Mouse (Mus musculus) cerebellum, adult 2 months (tissue): ENCODE measurements around the gene Ankmy1.

Source experiments
- CTCF ChIP-seq: fragments of 200-500 bp; IDR thresholded peaks from 2 replicates; pipeline ENCODE4 v1.5.1; 2011; ENCODE audit warnings: low read depth, mild to moderate bottlenecking, control low read depth, low read length, moderate library complexity, borderline replicate concordance; ENCODE audit not compliant: insufficient read depth
- POLR2A ChIP-seq: fragments of 200-500 bp; IDR thresholded peaks from 2 replicates; pipeline ENCODE4 v1.6.1; 2011; ENCODE audit warnings: low read length, control low read depth, borderline replicate concordance; ENCODE audit not compliant: insufficient read depth

DNA sequence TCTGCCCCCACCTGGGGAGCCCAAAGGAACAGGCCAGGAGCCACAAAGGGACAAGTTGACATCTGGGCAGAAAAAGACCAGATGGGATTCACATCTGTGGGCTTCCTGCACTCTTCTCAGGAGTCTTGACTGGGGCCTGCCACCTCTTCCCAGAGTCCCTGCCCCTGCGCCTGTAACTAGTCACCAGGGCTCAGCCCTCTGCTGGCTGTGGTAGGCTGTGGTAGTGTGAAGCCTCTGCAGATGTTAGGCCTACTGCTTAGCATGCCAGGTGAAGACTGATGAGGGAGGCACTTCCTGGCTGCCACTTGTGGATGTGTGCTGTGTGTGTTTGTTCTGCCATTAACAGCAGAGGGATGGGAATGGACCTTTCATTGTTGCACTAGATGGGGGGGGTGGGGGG is 9.6 kb upstream of the Ankmy1 start:
- TF ChIP-seq CTCF (no peak), POLR2A (no peak)
